Mouse (Mus musculus) left cerebral cortex, postnatal 25 days (tissue): ENCODE results near the gene Mat2a. TPM values are rescaled to one million over a fixed set of nuclear protein-coding genes. Genes with fewer than 3 reads are reported as not detected.
A peak's percentile ranks its signal among the peaks of the same experiment; 100 is the strongest.
"Not testable (repeated sequence)": the region's sequence is repeated elsewhere in the genome, so short reads cannot be mapped to it uniquely, and the experiment has no call there.

ENCODE experiments used
- DNase-seq, 2 experiments: peaks; one replicate each; pipeline ENCODE4 v3.0.0; 2022; ENCODE audit warnings: low spot score in 2 of 2, mixed read lengths in 1 of 2
- intact Hi-C: fragments of 180-260 bp; cut with DNase I; formaldehyde crosslinking; loops from one replicate; pipeline ENCODE4 v1.15.1; 2025
- total RNA-seq, 2 experiments: library from RNA; stranded (reverse); gene quantifications; 2 replicates each; pipeline ENCODE4 v1.2.3; 2021

Mat2a gene
- total RNA-seq, 2 experiments from 2014 or later = 168 to 176 TPM

DNA sequence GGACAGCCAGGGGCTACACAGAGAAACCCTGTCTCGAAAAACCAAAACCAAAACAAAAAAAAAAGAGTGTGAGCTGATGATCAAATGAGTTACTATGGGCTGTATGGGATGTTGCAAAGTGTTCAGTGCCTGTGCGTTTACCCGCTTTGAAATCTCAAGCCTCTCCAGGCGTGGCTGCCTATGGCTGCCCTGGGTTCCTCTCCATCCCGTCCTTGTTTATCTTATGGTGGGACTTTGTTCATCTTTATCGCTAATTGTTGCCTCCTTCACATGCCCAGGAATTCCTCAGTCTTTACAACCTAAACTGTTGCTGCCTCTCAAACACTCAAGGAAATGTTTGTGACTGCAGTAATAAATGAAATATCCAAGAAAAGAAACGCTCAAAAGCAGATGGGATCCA is 19.1 kb upstream of the Mat2a start:
- intact Hi-C loops = no loop called here

DNA sequence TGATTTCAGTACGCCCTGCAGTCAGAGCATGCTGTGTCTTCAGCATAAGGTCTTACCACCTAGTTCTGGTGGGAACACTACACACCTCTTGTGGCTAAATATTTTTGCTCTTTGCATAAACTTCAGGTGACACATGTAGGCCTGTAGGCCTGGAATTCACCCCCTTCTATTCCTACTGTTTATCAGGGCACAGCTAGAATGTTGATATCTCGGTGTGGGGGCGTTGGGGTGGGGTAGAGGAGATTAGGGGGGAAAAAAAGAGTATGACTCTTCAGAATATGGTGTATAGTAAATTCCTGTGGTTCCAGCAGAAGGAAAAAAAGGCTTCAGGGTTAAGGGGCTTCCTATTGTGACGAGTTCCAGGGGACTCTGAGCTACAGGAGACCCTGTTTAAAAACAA is 17.2 kb upstream of the Mat2a start:
- no peak for DNase-seq
- intact Hi-C loops = no loop called here

More for the DNA sequence above, 19.1 kb upstream of the Mat2a start:
- DNase-seq = no peak

- peak in 1 of 2 experiments; percentile 56 for DNase-seq
- intact Hi-C loops = no loop called here
Measured at GRCm38 (mm10) chr6:72454833-72455373, 15.5 kb upstream of the Mat2a start.

GRCm38 (mm10) chr6:72454072-72454746 is 14.9 kb upstream of the Mat2a start:
- peak in 1 of 2 experiments; percentile 52 for DNase-seq
- intact Hi-C loops = no loop called here

- intact Hi-C loops = no loop called here
- DNase-seq = no peak
Measured at GRCm38 (mm10) chr6:72453578-72453977, 14.2 kb upstream of the Mat2a start.

DNA sequence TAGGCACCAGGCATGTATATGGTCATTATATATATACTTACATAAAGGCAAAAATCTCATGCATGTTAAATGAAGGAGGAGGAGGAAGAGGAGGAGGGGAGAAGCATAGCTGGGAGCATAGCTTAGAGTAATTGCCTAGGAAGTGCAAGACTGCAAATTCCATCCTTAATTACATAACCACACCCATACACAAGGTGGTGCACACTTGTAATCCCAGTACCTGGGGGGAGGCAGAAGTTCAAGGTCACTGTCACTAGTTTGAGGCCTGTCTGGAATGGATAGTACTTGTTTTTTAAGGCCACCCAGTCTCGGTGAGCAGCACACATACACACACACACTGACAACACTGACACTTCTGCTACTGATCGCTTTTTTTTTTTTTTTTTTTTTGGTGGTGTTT is 13.0 kb upstream of the Mat2a start:
- no peak for DNase-seq
- intact Hi-C loops = no loop called here

GRCm38 (mm10) chr6:72451778-72452177 is 12.4 kb upstream of the Mat2a start:
- intact Hi-C loops, DNase-seq: not testable (repeated sequence)

DNA sequence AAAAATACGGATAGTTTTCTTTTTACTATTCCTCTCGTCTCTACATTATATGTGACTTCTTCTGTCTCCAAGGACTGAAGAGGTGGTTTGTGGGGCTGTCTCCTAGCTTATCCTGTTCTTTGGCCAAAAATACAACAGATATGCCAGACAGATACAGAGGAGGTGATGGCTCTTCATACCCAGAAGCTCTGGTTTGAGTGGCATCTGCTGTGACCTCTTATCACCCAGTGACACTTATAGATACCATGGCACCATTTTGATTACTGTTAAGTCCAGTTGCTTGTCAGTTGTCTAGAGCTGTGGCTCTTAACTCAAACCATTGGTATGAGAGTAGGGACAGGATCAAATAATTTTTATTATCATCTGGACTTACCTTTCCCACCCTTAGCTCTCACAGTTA is 8.1 kb upstream of the Mat2a start:
- DNase-seq = no peak
- intact Hi-C loops = no loop called here

- no peak for DNase-seq
- intact Hi-C loops = no loop called here
Measured at GRCm38 (mm10) chr6:72445011-72445410, 5.7 kb upstream of the Mat2a start.

DNA sequence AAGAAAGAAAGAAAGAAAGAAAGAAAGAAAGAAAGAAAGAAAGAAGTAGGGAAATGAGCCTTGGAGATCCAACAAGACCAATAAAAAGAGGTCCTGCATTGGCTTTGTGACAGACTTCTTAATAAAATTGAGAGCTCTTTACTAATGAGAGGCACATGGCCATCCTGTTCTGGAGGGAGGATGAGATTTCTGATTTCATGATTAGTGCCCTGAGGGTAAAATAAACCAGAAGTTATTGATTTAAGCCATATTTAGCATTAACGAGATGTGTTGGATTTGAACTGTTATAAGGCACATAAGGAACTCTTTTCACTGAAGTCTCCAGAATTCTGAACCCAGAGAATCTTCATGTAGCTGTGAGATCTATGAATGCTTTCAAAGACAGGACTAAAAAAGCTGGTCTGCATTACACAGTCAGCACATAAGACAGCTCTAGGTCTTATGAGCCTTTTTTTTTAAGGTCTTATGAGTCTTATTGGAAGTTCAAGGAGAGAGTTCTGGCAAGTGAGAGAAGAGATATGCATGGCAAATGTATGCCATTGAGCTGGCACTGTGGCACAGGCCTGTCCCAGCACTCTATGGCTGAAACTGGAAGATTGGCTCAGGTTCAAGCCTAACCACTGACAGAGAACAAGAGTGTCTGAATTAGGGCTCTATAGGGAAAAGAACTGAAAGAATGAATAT is 3.7 kb upstream of the Mat2a start:
- intact Hi-C loops = no loop called here

GRCm38 (mm10) chr6:72440186-72440990 is 1.0 kb upstream of the Mat2a start:
- peak; percentile 40 for DNase-seq
- intact Hi-C loops = no loop called here

More for the DNA sequence above, 3.7 kb upstream of the Mat2a start:
- DNase-seq = no peak

- intact Hi-C loops = loop anchor here (1.0 to 2.0 kb wide), 2 partner anchors 73 to 96 kb away; no protein-coding TSS in a partner anchor
Measured at GRCm38 (mm10) chr6:72438862-72439354, 450 bp downstream of the Mat2a start.

DNA sequence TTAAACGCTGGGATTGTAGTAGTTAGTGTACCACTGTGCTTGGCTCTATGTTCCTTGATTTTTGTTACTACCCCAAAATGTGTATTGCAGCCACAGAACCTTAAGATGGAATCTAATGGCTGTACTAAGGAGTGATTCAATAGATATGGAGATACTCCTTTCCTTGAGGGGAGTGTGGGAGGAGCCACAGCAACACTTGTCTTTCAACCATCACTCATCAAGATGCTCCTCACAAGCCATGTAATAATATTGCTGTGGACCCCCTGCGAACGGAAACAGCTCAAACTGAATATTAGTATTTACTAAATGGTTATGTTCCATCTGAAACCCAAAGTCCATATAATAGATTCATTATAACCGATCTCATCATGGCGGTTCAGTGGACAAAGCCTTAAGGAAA is 1.1 kb downstream of the Mat2a start:
- intact Hi-C loops = loop anchor here (2.0 kb wide), 1 partner anchor 97 kb away; no protein-coding TSS in a partner anchor
- peak in 1 of 2 experiments; percentile 23 for DNase-seq

More at GRCm38 (mm10) chr6:72438862-72439354, 450 bp downstream of the Mat2a start:
- peak; percentile 90 to 96 for DNase-seq

DNA sequence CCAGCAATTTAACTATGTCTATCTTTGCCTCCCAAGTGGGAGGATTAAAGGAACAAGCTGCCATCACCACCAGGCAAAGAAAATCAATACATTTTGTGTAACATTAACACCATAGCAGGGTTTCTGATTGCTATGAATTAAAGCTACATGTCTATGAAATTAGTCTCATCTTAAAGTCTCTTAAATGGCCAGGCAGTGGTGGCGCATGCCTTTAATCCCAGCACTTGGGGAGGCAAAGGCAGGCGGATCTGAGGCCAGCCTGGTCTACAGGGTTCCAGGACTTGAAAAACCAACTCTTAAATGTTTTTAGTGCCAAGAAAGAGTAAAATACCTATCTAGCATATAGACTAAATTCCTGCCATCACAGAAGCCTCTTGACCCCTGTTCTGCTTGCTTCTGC is 7.2 kb downstream of the Mat2a start:
- DNase-seq = peak in 1 of 2 experiments; percentile 31

DNA sequence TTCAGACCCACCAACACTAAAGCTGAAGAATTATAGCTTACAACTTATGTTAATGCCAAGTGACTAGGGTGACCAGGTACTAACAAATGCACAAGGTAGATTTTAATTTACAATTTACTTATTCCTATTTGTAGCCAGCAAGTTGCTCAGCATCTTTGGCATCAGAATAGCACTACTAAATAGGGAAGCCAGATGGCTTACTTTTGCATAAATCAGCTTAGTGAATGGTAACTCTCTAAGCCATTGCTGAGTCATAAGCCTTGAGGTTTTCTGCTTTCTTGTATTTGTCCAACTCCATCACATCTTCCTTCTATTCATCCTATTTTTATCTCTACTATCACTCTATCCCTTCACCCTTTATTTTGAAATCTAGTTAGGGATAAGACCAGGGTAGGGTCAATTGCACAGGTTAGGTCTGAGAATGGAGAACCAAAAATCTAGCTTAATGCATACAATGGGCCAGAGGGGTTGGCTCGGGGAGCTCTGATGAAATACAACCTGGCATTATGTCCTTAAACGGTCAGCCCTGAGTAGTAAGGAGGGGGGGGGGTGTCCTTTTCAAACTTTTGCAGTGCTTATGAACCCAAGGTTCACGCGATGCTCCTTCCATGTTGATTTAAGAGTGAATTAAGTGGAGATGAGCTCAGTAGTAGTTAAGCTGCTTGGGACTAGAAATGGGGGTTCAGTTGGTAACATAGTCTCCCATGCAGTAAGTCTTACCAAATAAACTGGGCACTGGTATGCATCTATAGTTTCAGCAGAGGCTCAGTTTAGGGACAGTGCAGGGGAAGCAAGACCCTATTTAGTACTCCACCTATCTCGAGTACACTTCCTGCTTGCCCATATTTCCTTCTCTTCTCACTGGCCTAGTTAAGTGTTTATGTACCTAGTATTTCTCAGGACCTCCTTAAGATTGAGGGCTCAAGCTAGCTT is 8.1 kb downstream of the Mat2a start:
- DNase-seq = peak in 1 of 2 experiments; percentile 66
- intact Hi-C loops = no loop called here

More for the DNA sequence above, 7.2 kb downstream of the Mat2a start:
- intact Hi-C loops = no loop called here

- intact Hi-C loops = loop anchor here (1.0 kb wide), 1 partner anchor 134 kb away; no protein-coding TSS in a partner anchor
Measured at GRCm38 (mm10) chr6:72429061-72429842, 10.1 kb downstream of the Mat2a start.

GRCm38 (mm10) chr6:72428036-72428435 is 11.3 kb downstream of the Mat2a start:
- intact Hi-C loops = loop anchor here (1.0 kb wide), 2 partner anchors 106 to 138 kb away; no protein-coding TSS in a partner anchor
- DNase-seq = peak; percentile 79 to 83

More at GRCm38 (mm10) chr6:72429061-72429842, 10.1 kb downstream of the Mat2a start:
- no peak for DNase-seq

DNA sequence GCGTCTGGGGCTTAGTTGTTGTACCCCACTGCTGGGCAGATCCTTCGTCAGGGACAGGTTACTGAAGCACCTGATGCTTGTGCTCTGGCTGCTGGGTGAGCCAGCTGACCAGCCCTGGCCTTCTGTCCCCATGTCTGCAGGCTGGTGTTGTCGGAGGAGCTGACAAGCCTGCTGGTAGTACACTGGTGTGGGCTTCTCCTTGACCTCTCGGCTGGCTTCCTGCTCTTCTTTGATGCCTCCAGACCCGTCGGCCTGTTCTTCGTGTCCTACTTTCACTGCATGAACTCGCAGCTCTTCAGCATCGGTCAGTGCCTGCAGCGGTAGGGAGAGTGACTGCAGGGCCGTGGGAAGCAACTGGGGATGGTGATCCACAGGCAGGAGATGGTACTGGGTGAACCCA is 13.7 kb downstream of the Mat2a start:
- intact Hi-C loops = no loop called here
- no peak for DNase-seq
